In the genomic region with DNA sequence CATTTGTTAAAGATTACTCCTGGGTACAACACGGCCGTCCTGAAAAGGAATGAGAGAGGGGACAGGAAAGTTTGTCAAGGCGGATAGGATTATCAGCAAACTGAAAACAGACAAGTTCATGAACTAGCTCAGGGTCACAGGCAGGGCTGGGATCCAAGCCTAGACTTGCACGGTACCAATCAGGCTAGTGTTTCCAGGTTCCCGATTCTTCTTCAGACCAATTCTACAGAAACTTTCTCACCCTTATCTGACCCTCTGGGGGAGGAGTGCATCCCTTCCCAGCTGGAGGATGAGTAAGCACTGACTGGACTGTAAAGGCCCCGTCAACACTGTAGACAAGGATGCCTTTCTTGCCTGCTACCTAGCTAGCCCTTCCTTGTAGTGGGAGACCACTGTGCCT, we compare ENCODE assay signal across 8 mouse cellular contexts.
DNase-seq lines count a peak whose midpoint lies in the region; ATAC-seq lines count a peak whose summit lies in the region.
"Had no signal": no experiment of that assay in that cellular context is flagged by ENCODE, and none has a peak within 500 bp of the region (broad histone marks: within the 10 kb centered on the region; RNA-seq: fewer than 3 reads in every experiment).

No protein-coding gene starts in this region.

- no peak overlapping the region for H3K9ac ChIP-seq in heart, embryonic 14.5 days (ENCODE audit: low read length)

- H3K9me3 ChIP-seq in heart, embryonic 14.5 days (ENCODE audit: control insufficient read depth, low read length): no peaks in the 10 kb centered on the region
- H3K9me3 ChIP-seq in midbrain, embryonic 10.5 days (replicated peaks): no peaks in the 10 kb centered on the region

- peaks cover 18 to 27% of the 10 kb centered on the region in 2 experiments for H3K4me1 ChIP-seq in heart, embryonic 14.5 days (ENCODE audit: control insufficient read depth in 2 of 2, insufficient read depth in 2 of 2, low read length in 2 of 2)
- H3K4me1 ChIP-seq in midbrain, embryonic 10.5 days: peaks cover 14% of the 10 kb centered on the region

- no peak overlapping the region for H3K4me3 ChIP-seq in heart, embryonic 14.5 days (ENCODE audit: control insufficient read depth in 1 of 2, insufficient read depth in 1 of 2, low read depth in 1 of 2, low read length in 2 of 2)
- no peak overlapping the region for H3K4me3 ChIP-seq in midbrain, embryonic 10.5 days

- peak overlapping the region; percentile 11 to 28; a peak in 2 of 4 replicates for H3K27ac ChIP-seq in heart, embryonic 14.5 days (replicated peaks in 1 of 2; ENCODE audit: control insufficient read depth in 1 of 2, insufficient read depth in 1 of 2, low read depth in 2 of 2, low read length in 2 of 2)
- H3K27ac ChIP-seq in midbrain, embryonic 10.5 days (replicated peaks): no peak overlapping the region

- peak; percentile 44 for DNase-seq in ovary, postnatal 36 days (ENCODE audit: low spot score)
- no peak for DNase-seq in ovary, postnatal 14 days (ENCODE audit: low spot score)
- peak; percentile 47 for DNase-seq in embryo, embryonic 11 days
- DNase-seq in testis, postnatal 14 days (ENCODE audit: low spot score): peak; percentile 65
- no peak for DNase-seq in thymus, postnatal 25 days
- DNase-seq in midbrain, embryonic 10.5 days (ENCODE audit: low spot score): no peak

- H3K36me3 ChIP-seq in heart, embryonic 14.5 days (ENCODE audit: control insufficient read depth, insufficient read depth, low read length): no peaks in the 10 kb centered on the region
- no peaks in the 10 kb centered on the region for H3K36me3 ChIP-seq in midbrain, embryonic 10.5 days

- H3K4me2 ChIP-seq in heart, embryonic 14.5 days (ENCODE audit: low read length): peak overlapping the region; percentile 32

- no peaks in the 10 kb centered on the region for H3K27me3 ChIP-seq in heart, embryonic 14.5 days (ENCODE audit: control insufficient read depth, insufficient read depth, low read length)
- H3K27me3 ChIP-seq in midbrain, embryonic 10.5 days (ENCODE audit: low read depth, poor library complexity, severe bottlenecking): no peaks in the 10 kb centered on the region

- ATAC-seq in heart, embryonic 14.5 days (ENCODE audit: insufficient number of reproducible peaks, insufficient read depth, low FRiP score, low read depth): 0 out of 2 replicates have a peak, but pooled peaks have one; percentile 26
- ATAC-seq: intestine, embryonic 16.5 days had no signal

- WGBS in heart, embryonic 14.5 days: 10% methylated on average over 6 of the region's 6 CpGs
- 67% methylated on average over 6 of the region's 6 CpGs for WGBS in midbrain, embryonic 10.5 days

Comparison
In these comparisons a context has a peak if more than half of its experiments do, and no peak if none do; other contexts are left out.
1. DNase-seq: peak in ovary, postnatal 36 days (single experiment), embryo, embryonic 11 days (single experiment) and testis, postnatal 14 days (single experiment); none in ovary, postnatal 14 days (single experiment), thymus, postnatal 25 days (single experiment) and midbrain, embryonic 10.5 days (single experiment).